Mouse (Mus musculus) heart, adult 10 weeks (tissue): ENCODE results near the gene Ttc4. TPM values are rescaled to one million over a fixed set of nuclear protein-coding genes. Genes with fewer than 3 reads are reported as not detected.

Experiments
- polyA plus RNA-seq: library from polyadenylated mRNA; stranded (reverse); fragments of 350-450 nt; fragmentation: Illumina TruSeq; extraction: RNeasy Lipid Tissue Mini Kit (QIAGEN cat#74804); gene quantifications from one replicate; pipeline ENCODE4 v1.2.3, GENCODE M21; 2014; ENCODE audit warnings: low read depth, low replicate concordance

The Ttc4 gene
- polyA plus RNA-seq: 31.1 TPM

GRCm38 (mm10) chr4:106678442-106679118 is at the start of gene Ttc4:
Gene Ttc4 (minus strand): TSS chr4:106678944.

GRCm38 (mm10) chr4:106650833-106651527 is 27.8 kb downstream of the Ttc4 start, which contains the start of gene Pars2:
Gene Pars2 (plus strand): TSS chr4:106651069.

GRCm38 (mm10) chr4:106622030-106622493 is 56.7 kb downstream of the Ttc4 start, which contains the start of gene Ttc22:
Gene Ttc22 (plus strand): TSS chr4:106622432.

GRCm38 (mm10) chr4:106617056-106617455 is 61.7 kb downstream of the Ttc4 start, which contains the start of gene Lexm:
Gene Lexm (minus strand): TSS chr4:106617241.

Other genes starting within 250 kb of the Ttc4 start
- gene Pcsk9, start 214.6 kb downstream of the Ttc4 start, polyA plus RNA-seq: not detected
- gene Bsnd, start 186.7 kb downstream of the Ttc4 start, polyA plus RNA-seq: not detected
- 2.7 TPM for gene Dhcr24, start 117.9 kb downstream of the Ttc4 start, polyA plus RNA-seq
- not detected for gene Lexm, start 61.7 kb downstream of the Ttc4 start, polyA plus RNA-seq
- gene Ttc22, start 56.5 kb downstream of the Ttc4 start, polyA plus RNA-seq: not detected
- 9.8 TPM for gene Pars2, start 27.9 kb downstream of the Ttc4 start, polyA plus RNA-seq
- 1.0 TPM for gene Mroh7, start 52.0 kb upstream of the Ttc4 start, polyA plus RNA-seq
- 0.39 TPM for gene Fam151a, start 54.9 kb upstream of the Ttc4 start, polyA plus RNA-seq
- gene Acot11, start 126.1 kb upstream of the Ttc4 start, polyA plus RNA-seq: 14.8 TPM
- 31.4 TPM for gene Ssbp3, start 231.8 kb upstream of the Ttc4 start, polyA plus RNA-seq